Mouse (Mus musculus) activated CD4-positive, CD25-positive, alpha-beta regulatory T cell, adult 4 months (primary cell): ENCODE measurements at regions not wholly inside any gene's neighbourhood (a gene's known extent, or its start where the extent isn't known, plus 50 kb on each side); places are given as distances from the start of the nearest gene placed in this dataset.

Source experiments
- ATAC-seq: one replicate; pipeline ENCODE4 v1.8.0; 2017

- ATAC-seq: no peak
Measured at GRCm38 (mm10) chr13:30484527-30485185, 60.5 kb downstream of the Uqcrfs1 start.

- no peak for ATAC-seq
Measured at GRCm38 (mm10) chr13:30479128-30479666, 66.0 kb downstream of the Uqcrfs1 start.

- no peak for ATAC-seq
Measured at GRCm38 (mm10) chr13:30478556-30478955, 66.6 kb downstream of the Uqcrfs1 start.

GRCm38 (mm10) chr13:30471300-30471699 lies 73.9 kb downstream of the Uqcrfs1 start:
- no peak for ATAC-seq

GRCm38 (mm10) chr13:30467104-30467503 lies 78.1 kb downstream of the Uqcrfs1 start:
- ATAC-seq: no peak

- ATAC-seq: no peak
Measured at GRCm38 (mm10) chr13:30465439-30465838, 79.7 kb downstream of the Uqcrfs1 start.

GRCm38 (mm10) chr13:30455278-30455681 lies 89.9 kb downstream of the Uqcrfs1 start:
- ATAC-seq: peak; percentile 61

GRCm38 (mm10) chr13:30452126-30452525 lies 93.0 kb downstream of the Uqcrfs1 start:
- ATAC-seq: no peak

- ATAC-seq: no peak
Measured at GRCm38 (mm10) chr13:30448895-30449294, 96.3 kb downstream of the Uqcrfs1 start.
